Mouse (Mus musculus) MEL (cell line): Measurements from ENCODE around the gene Hivep2. TPM values are rescaled to one million over a fixed set of nuclear protein-coding genes. Genes with fewer than 3 reads are reported as not detected.

Source experiments
- DNase-seq: peaks from one replicate; pipeline ENCODE4 v3.0.0; 2011; ENCODE audit warnings: low read depth, low spot score
- H3K27ac ChIP-seq: 2 replicates; pipeline ENCODE4 v1.5.1; 2012; ENCODE audit warnings: low read depth, mild to moderate bottlenecking, control low read depth, low read length, moderate library complexity; ENCODE audit not compliant: control insufficient read depth
- H3K27me3 ChIP-seq, 2 experiments: fragments of 150-350 bp in 1 of 2; sonication (generic) in 1 of 2; 2 replicates each; pipeline ENCODE4 v1.6.1; 2012; ENCODE audit warnings: low read length in 2 of 2, mild to moderate bottlenecking in 2 of 2, improper control_type of control experiment in 1 of 2, moderate library complexity in 1 of 2; ENCODE audit not compliant: insufficient read depth in 2 of 2, control insufficient read depth in 1 of 2
- H3K36me3 ChIP-seq, 2 experiments: 2 replicates each; pipeline ENCODE4 v1.6.1; 2012 to 2014; ENCODE audit warnings: low read length in 2 of 2, improper control_type of control experiment in 1 of 2, inconsistent platforms in 1 of 2, mild to moderate bottlenecking in 1 of 2; ENCODE audit not compliant: insufficient read depth in 2 of 2, control insufficient read depth in 1 of 2
- H3K4me1 ChIP-seq, 2 experiments: fragments of 150-350 bp in 1 of 2; sonication (generic) in 1 of 2; 2 replicates each; pipeline ENCODE4 v1.6.1; 2012; ENCODE audit warnings: low read length in 2 of 2, improper control_type of control experiment in 1 of 2, mild to moderate bottlenecking in 1 of 2; ENCODE audit not compliant: insufficient read depth in 2 of 2, control insufficient read depth in 1 of 2
- H3K4me3 ChIP-seq, 2 experiments: fragments of 150-350 bp in 1 of 2; sonication (generic) in 1 of 2; 2 replicates each; pipeline ENCODE4 v1.5.1; 2012; ENCODE audit warnings: low read depth in 2 of 2, low read length in 2 of 2, mild to moderate bottlenecking in 2 of 2, moderate library complexity in 2 of 2, control low read depth in 1 of 2, improper control_type of control experiment in 1 of 2; ENCODE audit not compliant: control insufficient read depth in 1 of 2, insufficient read depth in 1 of 2
- H3K79me2 ChIP-seq: 2 replicates; pipeline ENCODE4 v1.6.1; 2012; ENCODE audit warnings: mild to moderate bottlenecking, low read length, moderate library complexity; ENCODE audit not compliant: control insufficient read depth, poor library complexity, insufficient read depth
- H3K9ac ChIP-seq: 2 replicates; pipeline ENCODE4 v1.6.1; 2012; ENCODE audit warnings: low read depth, mild to moderate bottlenecking, control low read depth, low read length, moderate library complexity; ENCODE audit not compliant: control insufficient read depth, poor library complexity, severe bottlenecking
- H3K9me3 ChIP-seq: fragments of 150-350 bp; sonication (generic); replicated peaks from 2 replicates; pipeline ENCODE4 v1.6.1; 2012; ENCODE audit warnings: mild to moderate bottlenecking, low read length, improper control_type of control experiment, moderate library complexity; ENCODE audit not compliant: insufficient read depth
- CHD1 ChIP-seq: IDR thresholded peaks from 2 replicates; pipeline ENCODE4 v1.6.1; 2012; ENCODE audit warnings: low read depth, mild to moderate bottlenecking, inconsistent platforms, low read length, improper control_type of control experiment
- CTCF ChIP-seq, 3 experiments: IDR thresholded peaks in 2 of 3; conservative IDR thresholded peaks in 1 of 3; 2 replicates each; pipeline ENCODE4 v1.5.1; 2011 to 2012; ENCODE audit warnings: low read length in 3 of 3, low read depth in 2 of 3, mild to moderate bottlenecking in 2 of 3, improper control_type of control experiment in 1 of 3, inconsistent platforms in 1 of 3, mixed read lengths in 1 of 3, moderate library complexity in 1 of 3; ENCODE audit not compliant: control insufficient read depth in 1 of 3, insufficient read depth in 1 of 3, poor library complexity in 1 of 3, severe bottlenecking in 1 of 3
- E2F4 ChIP-seq: IDR thresholded peaks from 2 replicates; pipeline ENCODE4 v1.6.1; 2011; ENCODE audit warnings: low read depth, low read length, improper control_type of control experiment, borderline replicate concordance
- EP300 ChIP-seq, 2 experiments: IDR thresholded peaks; 2 replicates each; pipeline ENCODE4 v1.6.1; 2011; ENCODE audit warnings: improper control_type of control experiment in 2 of 2, low read length in 2 of 2, low read depth in 1 of 2, mild to moderate bottlenecking in 1 of 2
- ETS1 ChIP-seq: IDR thresholded peaks from 2 replicates; pipeline ENCODE4 v1.6.1; 2012; ENCODE audit warnings: low read depth, mild to moderate bottlenecking, inconsistent platforms, low read length, improper control_type of control experiment, moderate library complexity
- GABPA ChIP-seq: IDR thresholded peaks from 2 replicates; pipeline ENCODE4 v1.6.1; 2012; ENCODE audit warnings: low read depth, mild to moderate bottlenecking, inconsistent platforms, low read length, improper control_type of control experiment, moderate library complexity
- GATA1 ChIP-seq: IDR thresholded peaks from 2 replicates; pipeline ENCODE4 v1.6.1; 2011; ENCODE audit warnings: low read depth, low read length, improper control_type of control experiment
- JUND ChIP-seq: IDR thresholded peaks from 2 replicates; pipeline ENCODE4 v1.6.1; 2011; ENCODE audit warnings: low read depth, mild to moderate bottlenecking, improper control_type of control experiment, low read length
- MAFK ChIP-seq: IDR thresholded peaks from 2 replicates; pipeline ENCODE4 v1.6.1; 2011; ENCODE audit warnings: low read depth, mild to moderate bottlenecking, low read length, improper control_type of control experiment, borderline replicate concordance
- MEF2A ChIP-seq: IDR thresholded peaks from 2 replicates; pipeline ENCODE4 v1.6.1; 2014; ENCODE audit warnings: low read depth, mild to moderate bottlenecking, inconsistent platforms, low read length, improper control_type of control experiment; ENCODE audit not compliant: poor library complexity, insufficient replicate concordance, severe bottlenecking; ENCODE audit errors: extremely low read depth
- MXI1 ChIP-seq: IDR thresholded peaks from 2 replicates; pipeline ENCODE4 v1.6.1; 2011; ENCODE audit warnings: mild to moderate bottlenecking, low read depth, low read length, improper control_type of control experiment
- NELFE ChIP-seq: IDR thresholded peaks from 2 replicates; pipeline ENCODE4 v1.6.1; 2011; ENCODE audit warnings: low read depth, low read length, improper control_type of control experiment
- POLR2AphosphoS2 ChIP-seq: IDR thresholded peaks from 2 replicates; pipeline ENCODE4 v1.6.1; 2011; ENCODE audit warnings: low read length, improper control_type of control experiment
- RAD21 ChIP-seq: IDR thresholded peaks from 2 replicates; pipeline ENCODE4 v1.6.1; 2011; ENCODE audit warnings: mild to moderate bottlenecking, low read depth, low read length, improper control_type of control experiment
- SIN3A ChIP-seq: IDR thresholded peaks from 2 replicates; pipeline ENCODE4 v1.6.1; 2012; ENCODE audit warnings: low read length, improper control_type of control experiment, inconsistent platforms
- SMC3 ChIP-seq: IDR thresholded peaks from 2 replicates; pipeline ENCODE4 v1.6.1; 2011; ENCODE audit warnings: low read depth, low read length, improper control_type of control experiment
- TBP ChIP-seq: IDR thresholded peaks from 2 replicates; pipeline ENCODE4 v1.8.0; 2011; ENCODE audit warnings: low read depth, low read length, improper control_type of control experiment
- UBTF ChIP-seq: IDR thresholded peaks from 2 replicates; pipeline ENCODE4 v1.6.1; 2012; ENCODE audit warnings: low read depth, mild to moderate bottlenecking, inconsistent platforms, low read length, improper control_type of control experiment, moderate library complexity, borderline replicate concordance; ENCODE audit not compliant: insufficient read depth
- USF1 ChIP-seq: IDR thresholded peaks from 2 replicates; pipeline ENCODE4 v1.6.1; 2014; ENCODE audit warnings: low read depth, mild to moderate bottlenecking, inconsistent platforms, low read length, improper control_type of control experiment, moderate library complexity
- USF2 ChIP-seq, 2 experiments: IDR thresholded peaks; 2 replicates each; pipeline ENCODE4 v1.6.1; 2011 to 2012; ENCODE audit warnings: improper control_type of control experiment in 2 of 2, low read length in 2 of 2, borderline replicate concordance in 1 of 2, inconsistent platforms in 1 of 2, low read depth in 1 of 2, mild to moderate bottlenecking in 1 of 2; ENCODE audit not compliant: insufficient read depth in 1 of 2
- polyA plus RNA-seq, 2 experiments: library from polyadenylated mRNA; stranded (reverse) in 1 of 2; unstranded in 1 of 2; fragments of >175 nt in 1 of 2; fragments of >200 nt in 1 of 2; gene quantifications; 2 replicates each; pipeline versions ENCODE4 v1.2.1 to v1.2.4; 2012; ENCODE audit warnings: low replicate concordance in 2 of 2, low read depth in 1 of 2; ENCODE audit not compliant: insufficient read length in 2 of 2, insufficient read depth in 1 of 2, missing spikeins in 1 of 2
- total RNA-seq: library from RNA; depleted of rRNA; stranded (reverse); fragments of 300-350 nt; gene quantifications from 2 replicates; pipeline ENCODE4 v1.2.3, GENCODE M21; 2012

The Hivep2 gene
- total and polyA plus RNA-seq, 3 experiments: not detected

DNA sequence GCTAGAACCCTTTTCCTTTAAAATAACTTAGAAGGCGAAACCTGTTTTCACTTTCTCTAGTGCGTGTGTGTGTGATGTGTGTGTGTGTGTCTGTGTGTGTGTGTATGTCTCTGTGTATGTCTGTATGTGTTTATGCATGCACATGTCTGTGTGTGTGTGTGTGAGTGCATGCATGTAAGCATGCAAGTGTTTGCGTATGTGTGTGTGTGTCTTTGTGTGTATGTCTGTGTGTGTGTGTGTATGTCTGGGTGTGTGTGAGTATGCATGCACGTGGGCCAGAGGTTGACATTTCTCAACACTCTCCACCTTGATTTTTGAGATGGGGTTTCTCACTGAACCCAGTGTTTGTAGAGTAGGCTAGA lies 77.5 kb downstream of the Hivep2 start:
- TF ChIP-seq E2F4 (no peak), TBP (no peak), MXI1 (no peak), ETS1 (no peak), CTCF (IDR thresholded peaks at IDR 0.05 in 2 of 3, conservative IDR thresholded peaks at IDR 0.05 in 1 of 3; ENCODE audit: control insufficient read depth in 1 of 3, insufficient read depth in 1 of 3, low read depth in 2 of 3, low read length in 3 of 3, poor library complexity in 1 of 3, severe bottlenecking in 1 of 3) (no peak), POLR2AphosphoS2 (no peak), NELFE (no peak), RAD21 (no peak), CHD1 (no peak), GATA1 (no peak), MEF2A (no peak), SMC3 (no peak), JUND (no peak), MAFK (no peak)
- H3K9me3 ChIP-seq: no peaks in the 10 kb centered on the region
- H3K36me3 ChIP-seq: no peaks in the 10 kb centered on the region
- H3K4me3 ChIP-seq: no peak overlapping the region
- no peak for DNase-seq
- no peak overlapping the region for H3K9ac ChIP-seq
- no peaks in the 10 kb centered on the region for H3K79me2 ChIP-seq
- H3K4me1 ChIP-seq: no peaks in the 10 kb centered on the region
- no peaks in the 10 kb centered on the region for H3K27me3 ChIP-seq
- no peak overlapping the region for H3K27ac ChIP-seq

DNA sequence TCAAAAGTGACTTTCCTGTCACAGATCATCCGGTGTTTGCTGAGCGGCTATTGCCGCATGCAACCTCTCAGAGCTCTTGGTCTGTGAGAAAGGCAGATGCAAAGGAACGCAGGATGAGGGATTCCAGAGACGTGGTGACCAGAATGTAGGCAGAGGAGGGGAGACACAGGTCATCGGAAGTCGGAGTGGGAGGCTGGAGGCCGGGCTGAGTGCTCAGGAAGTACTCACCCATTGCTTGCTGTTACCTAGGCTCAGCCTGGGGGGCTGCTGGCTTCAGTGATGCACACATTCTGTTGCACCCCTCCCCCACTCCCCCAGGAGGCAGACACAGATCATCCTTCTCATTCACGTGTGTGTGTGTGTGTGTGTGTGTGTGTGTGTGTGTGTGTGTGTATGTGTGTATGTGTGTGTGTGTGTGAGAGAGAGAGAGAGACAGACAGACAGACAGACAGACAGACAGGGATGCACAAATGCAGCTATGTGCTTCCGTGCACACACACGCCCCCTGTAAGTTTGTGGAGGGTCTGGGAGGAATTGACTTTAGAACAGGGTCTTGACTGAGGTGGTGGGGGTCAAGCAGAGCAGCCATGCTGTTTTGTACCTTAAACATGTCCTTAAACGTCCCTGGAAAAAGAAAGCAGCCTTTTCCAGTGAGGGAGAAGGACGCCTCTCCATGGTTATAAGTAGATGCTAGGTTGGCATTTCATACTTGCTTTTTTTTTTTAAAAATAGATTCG lies 78.3 kb downstream of the Hivep2 start:
- DNase-seq: no peak
- H3K36me3 ChIP-seq: no peaks in the 10 kb centered on the region
- no peaks in the 10 kb centered on the region for H3K9me3 ChIP-seq
- H3K9ac ChIP-seq: no peak overlapping the region
- H3K79me2 ChIP-seq: no peaks in the 10 kb centered on the region
- H3K4me1 ChIP-seq: no peaks in the 10 kb centered on the region
- no peak overlapping the region for H3K4me3 ChIP-seq
- no peak overlapping the region for H3K27ac ChIP-seq
- TF ChIP-seq UBTF: no peak
- TF ChIP-seq USF1: no peak
- TF ChIP-seq GABPA: no peak
- no peak for TF ChIP-seq NELFE
- no peak for TF ChIP-seq RAD21
- TF ChIP-seq CTCF (IDR thresholded peaks at IDR 0.05 in 2 of 3, conservative IDR thresholded peaks at IDR 0.05 in 1 of 3; ENCODE audit: control insufficient read depth in 1 of 3, insufficient read depth in 1 of 3, low read depth in 2 of 3, low read length in 3 of 3, poor library complexity in 1 of 3, severe bottlenecking in 1 of 3): no peak
- no peak for TF ChIP-seq EP300 (IDR thresholded peaks at IDR 0.05; ENCODE audit: low read depth in 1 of 2, low read length in 2 of 2)
- TF ChIP-seq USF2 (IDR thresholded peaks at IDR 0.05; ENCODE audit: borderline replicate concordance in 1 of 2, insufficient read depth in 1 of 2, low read depth in 1 of 2, low read length in 2 of 2): no peak
- no peak for TF ChIP-seq SIN3A
- no peaks in the 10 kb centered on the region for H3K27me3 ChIP-seq
